Mouse (Mus musculus) right cerebral cortex, postnatal 36 days (tissue): ENCODE measurements around the gene Hspa12a.
"Not testable (repeated sequence)": the region's sequence is repeated elsewhere in the genome, so short reads cannot be mapped to it uniquely, and the experiment has no call there.

Source experiments
- DNase-seq, 2 experiments: peaks; one replicate each; pipeline ENCODE4 v3.0.0; 2022; ENCODE audit warnings: low spot score in 2 of 2, mixed read lengths in 1 of 2

Gene Hspa12a

DNA sequence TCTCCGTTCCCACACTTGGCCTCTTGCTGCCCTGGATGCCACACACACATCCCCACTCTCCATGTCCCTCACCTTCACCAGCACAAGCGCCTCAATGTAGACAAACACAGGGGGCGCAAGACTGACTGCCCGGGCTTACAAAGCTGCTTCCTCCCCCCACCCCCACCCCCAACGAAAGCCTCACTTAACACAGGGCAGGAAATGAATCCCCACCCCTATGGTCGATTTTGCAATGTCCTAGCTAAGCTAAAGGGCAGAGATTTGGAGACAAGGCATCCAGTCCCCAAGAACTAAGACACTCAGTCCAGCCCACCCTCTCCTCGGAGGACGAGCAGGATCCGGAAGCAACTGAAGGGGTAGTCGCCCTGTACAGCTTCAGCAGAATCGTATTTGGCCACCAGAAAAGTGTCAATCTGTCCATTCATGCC is 32.5 kb downstream of the Hspa12a start:
- no peak for DNase-seq

DNA sequence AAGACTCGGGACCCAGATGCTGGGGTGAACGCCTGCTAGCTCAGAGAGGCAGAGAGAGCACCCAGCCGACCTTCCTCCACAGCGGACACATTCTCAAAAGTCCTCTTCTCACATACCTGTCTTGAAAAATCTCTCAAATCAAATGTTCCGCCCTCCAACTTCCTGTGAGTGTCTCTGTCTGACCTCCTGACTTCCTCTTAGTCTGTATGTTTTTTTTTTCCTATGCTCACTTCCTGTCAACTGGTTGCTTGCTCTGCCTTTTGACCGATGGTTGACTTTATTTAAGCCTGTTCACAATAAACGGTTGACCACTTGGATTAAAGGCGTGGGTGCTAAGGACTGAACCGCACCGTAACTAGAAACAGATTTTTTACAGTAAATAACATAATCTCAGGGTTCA is 35.4 kb downstream of the Hspa12a start:
- DNase-seq: no peak

DNA sequence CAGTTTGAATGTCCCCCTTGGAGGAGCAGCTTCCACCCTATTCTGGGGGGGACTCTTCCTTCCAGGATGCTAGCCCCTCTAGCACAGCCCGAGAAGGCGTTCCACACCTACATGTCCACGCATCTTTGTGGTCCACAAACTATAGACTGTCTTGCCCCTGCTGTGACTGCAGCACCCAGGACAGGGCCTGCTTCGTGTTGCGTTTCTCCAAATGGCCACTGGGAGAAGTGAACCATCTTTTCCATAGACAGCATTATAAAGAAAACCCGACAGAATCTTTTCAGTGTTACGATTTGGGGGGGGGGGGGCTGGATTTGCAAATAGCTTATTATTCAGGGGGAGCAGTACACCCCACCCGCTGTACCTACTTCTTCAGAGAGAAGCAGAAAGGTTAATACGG is 36.8 kb downstream of the Hspa12a start:
- no peak for DNase-seq

DNA sequence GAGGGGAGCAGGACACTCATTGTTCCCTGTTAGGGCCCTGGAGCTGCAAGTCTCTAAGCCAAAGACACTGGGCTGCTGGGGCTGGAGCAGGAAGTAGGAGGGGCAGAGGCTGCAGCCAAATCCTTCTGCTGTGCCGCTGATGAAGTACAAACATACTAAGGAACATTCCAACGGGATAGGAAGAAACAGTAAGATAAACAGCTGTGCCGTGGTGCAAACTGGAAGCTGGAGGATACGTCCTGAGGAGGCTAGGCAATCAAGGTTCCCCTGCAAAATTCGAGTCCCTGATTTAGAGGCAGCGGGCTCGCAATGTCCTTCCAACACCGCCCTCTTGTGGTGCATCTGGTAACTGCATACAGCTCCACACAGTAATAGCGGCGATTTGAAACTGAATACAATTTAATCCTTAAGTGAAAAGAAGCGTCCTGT is 39.5 kb downstream of the Hspa12a start:
- DNase-seq: peak; percentile 68 to 69

DNA sequence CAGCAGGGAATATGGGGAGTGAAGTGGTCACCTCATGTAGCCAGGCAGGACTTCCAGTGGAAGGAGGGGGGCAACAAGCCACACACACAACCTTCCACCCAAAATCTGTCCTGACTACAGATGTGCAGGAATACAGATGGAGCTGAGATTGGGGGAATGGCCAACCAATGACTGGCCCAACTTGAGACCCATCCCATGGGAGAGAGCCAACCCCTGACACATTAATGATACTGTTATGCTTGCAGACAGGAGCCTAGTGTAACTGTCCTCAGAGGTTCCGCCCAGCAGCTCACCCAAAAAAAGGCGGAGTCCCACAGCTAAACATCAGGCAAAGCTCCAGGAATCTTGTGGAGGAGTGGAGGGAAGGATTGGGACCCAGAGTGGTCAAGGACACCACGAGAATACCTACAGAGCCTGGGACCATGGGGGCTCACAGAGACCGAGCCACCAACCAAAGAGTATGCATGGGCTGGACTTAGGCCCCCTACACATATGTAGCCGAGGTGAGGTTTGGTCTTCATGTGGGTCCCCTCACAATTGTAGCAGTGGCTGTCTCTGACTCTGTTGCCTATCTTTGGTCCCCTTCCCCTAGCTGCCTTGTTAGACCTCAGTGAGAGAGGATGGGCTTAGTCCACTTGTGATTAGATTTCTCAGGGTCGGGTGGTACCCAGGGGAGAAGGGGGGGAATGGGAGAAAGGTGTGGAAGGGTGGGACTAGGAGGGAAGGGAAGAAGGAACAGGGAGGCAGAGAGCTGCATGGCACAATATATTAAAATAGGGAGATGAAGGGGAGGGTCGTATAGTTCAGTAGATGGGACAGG is 40.2 kb downstream of the Hspa12a start:
- DNase-seq: no peak

DNA sequence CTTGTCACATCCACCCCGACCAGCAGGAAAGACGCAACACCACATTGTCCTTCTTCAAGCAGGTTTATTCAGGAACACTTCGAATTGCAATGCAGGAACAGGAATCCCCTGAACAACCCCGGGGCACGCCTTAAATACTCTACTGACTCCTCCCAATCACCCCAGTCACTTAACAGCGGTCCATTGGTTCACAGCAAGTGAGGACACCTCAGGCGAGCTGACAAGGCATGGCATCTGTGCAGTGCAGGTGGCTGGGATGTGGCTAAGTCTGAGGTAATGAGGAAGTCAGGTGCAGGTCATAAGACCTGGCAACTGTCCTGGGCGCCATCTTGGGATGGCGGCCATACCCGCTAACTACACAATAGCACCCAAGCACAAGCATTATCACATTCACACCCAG is 43.0 kb downstream of the Hspa12a start:
- not testable (repeated sequence) for DNase-seq

DNA sequence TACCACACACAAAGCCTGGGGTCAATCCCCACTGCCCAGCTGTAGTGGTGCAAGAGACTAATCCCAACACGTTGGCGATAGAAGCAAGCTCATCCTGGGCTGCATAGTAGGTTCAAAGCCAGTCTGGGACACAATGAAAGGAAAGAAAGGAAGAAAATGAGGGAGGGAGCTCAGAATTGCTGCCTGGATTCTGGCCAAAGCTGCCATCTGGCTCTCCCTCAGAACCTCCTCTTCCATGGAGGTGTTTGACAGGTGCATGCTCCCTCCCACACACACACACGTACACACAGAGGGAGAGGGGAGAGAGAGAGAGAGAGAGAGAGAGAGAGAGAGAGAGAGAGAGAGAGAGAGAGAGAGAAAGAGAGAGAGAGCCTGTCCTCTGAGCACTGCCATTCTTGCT is 47.2 kb downstream of the Hspa12a start:
- DNase-seq: peak; percentile 25 to 38

DNA sequence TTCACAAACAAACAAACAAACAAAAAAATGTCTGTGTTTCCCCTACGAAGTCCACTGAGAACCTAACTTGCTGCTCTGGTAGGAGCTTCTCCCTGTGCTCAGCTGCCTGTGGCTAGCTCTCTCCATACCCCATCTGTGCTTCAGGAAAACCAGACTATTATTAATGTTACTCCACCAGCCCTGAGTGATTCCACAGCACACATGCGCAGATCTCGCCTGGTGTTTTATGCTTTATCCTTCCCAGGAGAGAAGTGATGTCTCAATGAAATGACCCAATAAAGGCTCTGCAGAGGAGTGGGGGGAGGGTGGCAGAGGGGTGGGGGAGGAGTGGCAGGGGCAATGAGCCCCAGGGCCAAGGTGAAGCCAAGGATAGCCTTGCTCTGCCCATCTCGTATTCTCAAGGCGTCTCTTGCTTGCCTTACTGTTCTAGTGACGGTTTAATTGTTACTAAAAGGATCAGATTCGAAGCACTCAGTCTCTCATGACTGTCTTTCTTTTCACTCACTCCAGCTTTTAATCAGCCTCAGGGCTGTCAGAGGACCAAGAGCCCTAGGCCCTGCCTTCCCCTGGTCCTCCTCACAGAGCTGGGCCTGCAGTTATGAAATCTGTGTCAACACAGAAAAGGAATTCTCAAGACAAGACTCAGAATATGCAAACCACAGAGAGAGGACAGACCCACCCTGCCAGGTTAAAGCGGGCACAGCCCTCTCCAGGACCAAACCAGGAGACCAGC is 54.0 kb downstream of the Hspa12a start:
- DNase-seq: no peak

DNA sequence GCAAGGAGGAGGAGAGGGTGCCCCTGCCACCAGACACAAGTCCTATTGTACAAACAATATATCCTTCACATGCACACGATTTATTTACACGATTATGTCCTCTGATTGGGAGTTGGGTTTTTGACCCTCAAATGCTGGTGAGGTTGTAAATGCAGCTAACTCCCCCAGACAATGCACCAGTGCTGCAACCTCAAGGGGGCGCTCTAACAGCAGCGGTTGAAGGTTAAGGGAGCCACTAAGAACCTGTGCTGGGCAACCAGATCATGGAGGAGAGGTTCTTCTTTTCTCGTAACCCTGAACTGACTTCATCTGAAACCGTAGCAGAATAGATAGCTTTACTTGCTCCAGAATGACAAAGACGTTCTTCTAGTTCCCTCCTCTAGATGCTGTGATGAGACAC is 57.0 kb downstream of the Hspa12a start:
- no peak for DNase-seq

DNA sequence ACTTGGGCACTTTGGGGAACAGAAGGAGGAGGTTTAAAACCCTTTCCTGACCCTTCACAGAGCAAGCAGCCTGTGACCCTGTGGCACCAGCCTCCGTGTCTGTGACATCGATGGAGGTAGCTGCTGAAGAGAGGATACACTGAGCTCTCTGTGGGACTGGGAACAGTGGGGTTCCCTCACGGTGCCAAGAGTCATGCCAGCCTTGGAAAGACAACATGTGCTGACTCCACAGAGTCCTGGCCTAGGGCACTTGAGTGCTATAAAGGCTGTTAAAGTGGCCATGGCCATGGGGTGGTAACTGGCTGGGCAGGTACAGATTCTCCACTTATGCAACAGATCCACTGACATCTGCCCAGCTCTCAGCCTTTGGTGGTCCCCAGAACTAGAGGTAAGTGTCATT is 60.0 kb downstream of the Hspa12a start:
- no peak for DNase-seq

DNA sequence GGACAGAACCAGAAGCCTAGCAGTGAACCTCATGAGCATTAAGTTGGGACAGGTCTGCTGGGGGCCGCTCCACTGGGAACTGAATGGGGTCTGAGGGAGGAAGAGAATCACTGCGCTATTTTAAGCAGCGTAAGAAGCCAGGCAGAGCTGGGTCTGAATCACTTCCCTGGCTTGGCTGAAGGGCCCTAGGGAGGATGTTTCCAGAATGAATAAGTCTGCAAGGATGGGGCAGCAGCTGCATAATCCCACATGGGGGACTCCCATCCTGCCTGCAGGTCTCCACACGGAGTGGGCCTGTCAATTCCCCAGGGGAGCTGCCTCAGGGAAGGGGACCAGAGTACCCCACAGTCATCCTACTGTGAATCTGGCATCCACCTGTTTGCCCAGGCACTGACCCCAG is 61.1 kb downstream of the Hspa12a start:
- no peak for DNase-seq

DNA sequence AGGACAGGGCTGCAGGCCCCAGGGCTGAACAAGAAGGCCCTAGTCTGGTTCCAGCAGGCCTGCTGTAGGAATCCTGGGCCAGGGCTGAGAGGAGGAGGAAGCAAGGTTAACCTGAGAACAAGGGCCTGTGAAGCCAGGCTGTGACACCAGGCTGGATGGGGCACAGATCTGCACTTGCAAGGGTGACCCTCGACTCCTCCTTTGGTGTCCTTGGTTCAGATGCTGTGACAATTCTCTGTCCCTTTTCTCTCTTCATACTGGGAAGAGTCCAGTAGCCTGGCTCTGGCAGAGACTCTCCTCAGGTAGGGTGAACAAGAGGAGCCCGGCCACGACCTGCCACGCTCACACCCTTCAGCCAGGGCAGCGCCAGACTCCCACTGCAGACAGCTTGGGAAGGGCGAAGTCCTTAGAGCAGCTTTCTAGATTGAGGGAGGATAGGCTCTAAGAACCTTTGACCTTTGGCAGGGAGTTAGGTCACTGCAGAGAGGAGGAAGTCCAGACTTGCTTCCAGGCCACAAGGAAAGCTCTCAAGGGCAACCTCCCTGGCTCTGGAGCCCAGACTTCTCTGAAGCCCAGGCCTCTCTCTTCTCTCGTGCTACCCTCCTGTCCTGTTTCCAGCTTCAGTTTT is 64.0 kb downstream of the Hspa12a start:
- no peak for DNase-seq

DNA sequence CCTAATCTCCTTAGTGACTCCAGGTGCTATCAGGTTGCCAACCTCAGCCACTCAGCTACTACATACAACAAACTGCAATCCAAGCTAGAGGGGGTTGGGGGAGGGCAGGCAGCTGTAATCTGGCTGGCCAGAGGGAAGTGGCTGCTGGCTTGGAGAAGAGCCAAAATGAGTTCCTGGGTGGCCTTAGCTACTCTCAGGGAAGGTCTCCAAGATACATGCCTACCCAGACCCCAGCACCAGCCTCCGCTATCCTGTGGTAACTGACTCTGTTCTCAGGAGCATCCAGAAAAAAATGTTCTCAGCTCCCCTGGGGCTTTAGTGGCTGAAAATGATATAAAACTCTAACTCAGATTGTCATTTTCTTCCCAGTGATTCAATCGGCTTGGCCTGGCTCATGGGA is 64.9 kb downstream of the Hspa12a start:
- no peak for DNase-seq

DNA sequence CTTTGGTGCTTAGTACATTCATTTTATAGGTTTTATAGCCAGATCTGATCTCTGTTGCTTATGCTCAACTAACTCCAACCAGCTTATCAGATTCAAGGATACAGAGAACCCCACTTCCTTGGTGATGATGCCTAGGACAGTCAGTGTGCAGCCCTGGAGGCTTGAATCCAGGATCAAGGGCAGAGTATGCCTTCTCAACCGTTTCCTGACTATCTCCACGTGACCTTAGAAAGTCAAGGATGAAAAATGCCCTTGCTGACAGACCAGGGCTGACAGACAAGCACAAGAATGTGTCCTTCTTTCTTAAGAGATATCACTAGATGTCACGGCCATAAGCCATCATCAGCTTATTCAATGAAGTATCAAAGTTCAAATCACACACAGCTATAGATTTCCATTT is 69.9 kb downstream of the Hspa12a start:
- DNase-seq: no peak

DNA sequence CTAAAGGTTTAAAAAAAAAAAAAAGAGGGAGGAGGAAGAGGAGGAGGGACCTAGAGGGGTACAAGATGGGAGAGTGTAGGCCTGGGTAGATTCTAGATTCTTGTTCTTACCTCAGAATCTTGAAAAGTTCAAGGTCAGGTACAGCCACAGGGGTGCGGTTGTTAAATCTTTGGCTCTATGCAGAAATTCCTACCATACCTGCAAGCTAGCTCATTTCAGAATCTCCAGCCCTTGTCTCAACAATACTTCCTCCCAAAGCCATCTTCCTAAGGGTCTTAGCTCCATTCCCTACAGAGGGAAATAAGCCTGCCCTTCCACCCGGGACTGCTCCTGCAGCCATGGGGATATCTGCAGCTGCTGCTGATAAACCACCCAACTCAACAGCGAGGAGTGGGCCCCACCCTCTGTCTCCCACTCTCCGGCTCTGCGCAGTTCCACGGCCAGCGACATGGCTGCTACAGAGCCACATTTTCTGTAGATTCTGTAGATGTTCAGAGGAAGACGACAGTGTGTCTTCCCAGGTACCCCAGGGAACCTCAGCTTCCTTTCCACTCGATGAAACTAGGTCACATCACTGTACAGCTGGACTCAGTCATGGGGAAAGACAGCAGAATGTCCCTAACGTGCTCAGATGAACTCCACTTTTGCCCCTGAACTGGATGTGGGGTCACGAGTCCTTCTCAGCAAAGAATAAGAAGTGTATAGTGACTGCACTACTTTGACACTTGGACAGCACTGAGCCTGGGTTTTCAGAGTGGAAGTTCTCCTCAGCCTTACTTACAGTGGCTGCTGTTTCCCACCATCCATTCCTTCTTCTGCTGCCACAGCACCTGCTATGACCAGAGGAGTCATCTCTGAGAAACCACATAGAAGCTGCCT is 70.8 kb downstream of the Hspa12a start:
- DNase-seq: no peak

DNA sequence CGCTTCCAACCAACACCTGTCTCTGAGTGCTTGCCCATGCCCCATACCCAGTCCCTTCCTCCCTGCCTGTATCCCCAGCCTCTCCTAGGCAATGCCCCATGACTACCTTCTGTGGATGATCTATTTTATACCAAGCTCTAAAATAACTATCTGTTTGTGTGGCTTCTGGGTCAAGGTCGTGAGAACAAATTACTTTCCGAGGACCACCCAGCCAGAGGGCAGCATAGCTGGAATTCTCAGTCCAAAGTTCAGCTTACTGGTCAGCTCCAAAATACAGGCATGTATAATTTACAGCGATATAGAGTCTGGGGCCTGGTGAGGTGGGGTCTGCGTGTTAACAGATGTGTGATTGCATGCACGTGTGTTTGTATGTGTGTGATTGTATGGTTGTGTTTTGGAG is 71.6 kb downstream of the Hspa12a start:
- no peak for DNase-seq

DNA sequence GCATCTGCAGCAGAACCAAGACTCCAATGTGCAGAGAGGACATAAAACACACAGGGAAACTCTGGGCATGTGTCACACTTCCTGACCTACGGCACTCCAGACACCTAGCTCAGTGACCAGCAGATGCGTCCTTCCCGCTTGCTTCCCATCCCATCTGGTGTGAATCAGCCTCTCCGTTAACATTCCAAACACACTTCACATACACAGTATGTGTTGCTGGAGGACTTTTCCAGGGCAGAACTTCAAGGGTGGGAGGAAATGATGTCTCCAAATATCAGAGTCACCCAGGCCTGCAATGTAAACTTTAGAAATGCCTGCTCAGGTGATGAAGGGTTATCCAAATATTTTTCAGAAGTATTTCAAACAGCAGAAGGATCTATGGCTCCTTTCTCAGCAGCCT is 76.8 kb downstream of the Hspa12a start:
- DNase-seq: no peak

DNA sequence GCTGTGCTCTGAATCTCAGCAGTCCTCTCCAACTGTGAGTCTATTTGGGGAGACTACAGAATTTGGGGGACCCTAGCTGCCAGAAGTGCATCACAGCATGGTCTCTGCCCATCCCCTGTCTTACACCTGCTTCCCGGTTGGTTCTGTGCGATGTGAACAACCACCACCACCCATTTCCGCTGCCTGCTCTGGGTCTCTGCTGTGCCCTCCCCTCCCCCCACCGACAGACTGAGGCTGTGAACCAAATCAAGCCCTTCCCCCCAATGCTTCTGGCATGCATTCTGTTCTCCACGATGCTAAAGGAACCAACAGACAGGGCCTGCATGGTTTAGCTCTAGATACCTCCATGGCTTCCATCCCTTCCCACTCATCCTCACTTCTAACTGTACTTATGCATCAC is 78.2 kb downstream of the Hspa12a start:
- DNase-seq: no peak

DNA sequence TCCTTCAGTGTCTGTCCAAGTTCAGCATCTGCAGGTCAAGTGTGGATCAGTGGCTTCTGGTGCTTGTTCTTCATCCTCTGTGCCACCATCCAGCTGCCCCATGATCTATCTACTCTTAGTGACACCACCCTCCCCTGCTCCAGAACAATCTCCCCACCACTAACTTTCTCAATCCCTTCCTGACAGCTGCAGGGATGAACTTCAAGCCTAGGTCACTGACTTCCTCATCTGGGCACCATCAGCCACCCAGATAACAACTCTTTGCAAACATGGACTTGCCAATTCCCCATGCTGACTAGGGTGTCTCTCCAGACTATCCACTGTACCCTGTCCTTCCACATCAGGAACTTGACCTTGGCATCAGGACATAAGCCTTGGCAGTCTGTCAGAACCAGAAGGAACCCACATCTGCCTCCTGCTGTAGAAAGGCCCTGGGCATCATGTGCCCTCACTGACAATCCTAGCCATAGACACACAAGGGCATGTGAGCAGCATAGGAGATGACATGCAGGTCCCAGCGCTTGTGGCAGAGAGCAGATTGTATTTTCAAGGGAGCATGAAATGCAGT is 79.4 kb downstream of the Hspa12a start:
- DNase-seq: no peak

DNA sequence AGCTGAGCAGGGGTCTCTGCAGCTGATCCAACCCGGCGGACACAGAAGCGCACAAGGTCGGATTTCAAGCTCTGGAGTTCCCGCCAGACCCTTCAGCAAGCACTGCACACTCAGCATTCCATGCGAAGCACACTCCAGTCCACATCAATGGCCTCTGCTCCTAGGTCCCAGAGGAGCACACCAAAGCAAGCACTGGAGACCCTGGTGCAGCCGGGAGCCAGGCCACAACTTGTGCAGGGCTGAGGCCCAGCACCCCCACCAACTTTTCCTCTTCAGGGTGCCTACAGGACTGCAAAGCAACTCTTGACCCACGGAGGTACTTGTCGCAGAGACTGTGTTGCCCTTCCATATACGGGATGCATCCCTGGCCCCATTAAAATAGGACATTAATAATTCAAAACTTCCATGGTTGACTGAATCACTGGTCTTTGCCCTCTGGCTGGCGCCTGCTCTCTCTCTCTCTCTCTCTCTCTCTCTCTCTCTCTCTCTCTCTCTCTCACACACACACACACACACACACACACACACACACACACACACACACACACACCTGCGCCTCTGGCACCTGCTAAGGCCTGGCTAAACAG is 82.2 kb downstream of the Hspa12a start:
- no peak for DNase-seq
